Mouse (Mus musculus) embryonic fibroblast, embryonic 13.5 days (primary cell): ENCODE measurements at regions not wholly inside any gene's neighbourhood (a gene's known extent, or its start where the extent isn't known, plus 50 kb on each side); places are given as distances from the start of the nearest gene placed in this dataset.

Source experiments
- CTCF ChIP-seq: IDR thresholded peaks from 2 replicates; pipeline ENCODE4 v1.5.1; 2011; ENCODE audit warnings: mild to moderate bottlenecking, control low read depth, low read length, moderate library complexity, borderline replicate concordance; ENCODE audit not compliant: insufficient read depth
- POLR2A ChIP-seq: IDR thresholded peaks from 2 replicates; pipeline ENCODE4 v1.6.1; 2011; ENCODE audit warnings: low read depth, mild to moderate bottlenecking, control low read depth, low read length, moderate library complexity

DNA sequence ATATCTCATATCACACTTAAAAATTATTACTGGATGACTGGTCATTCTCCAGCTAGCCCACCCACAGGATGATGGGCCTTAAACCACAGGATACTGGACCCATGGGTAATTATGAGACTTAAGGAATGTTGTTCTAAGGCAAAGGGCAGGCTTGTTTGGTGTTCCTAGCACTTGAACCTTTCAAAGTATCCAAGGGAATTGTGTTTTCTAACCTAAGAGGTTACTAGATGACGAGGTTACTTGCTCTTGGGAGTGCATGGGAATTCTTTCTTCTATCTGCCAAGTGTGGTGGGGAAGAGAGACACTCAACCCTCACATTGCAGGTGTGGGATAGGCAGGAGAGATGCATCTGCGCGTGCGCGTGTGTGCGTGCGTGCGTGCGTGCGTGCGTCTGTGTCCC lies 214.6 kb upstream of the Gm5148 start:
- TF ChIP-seq POLR2A (no peak), CTCF (no peak)
